Mouse (Mus musculus) E14TG2a.4 (cell line): ENCODE data around the gene Cacna1d.

Experiments used
- CTCF ChIP-seq: conservative IDR thresholded peaks from 2 replicates; pipeline ENCODE4 v1.5.1; 2014; ENCODE audit warnings: low read length
- NANOG ChIP-seq: IDR thresholded peaks from 2 replicates; pipeline ENCODE4 v1.6.1; 2014; ENCODE audit warnings: borderline replicate concordance, low read length, mixed read lengths
- POU5F1 ChIP-seq: IDR thresholded peaks from 2 replicates; pipeline ENCODE4 v1.6.1; 2014; ENCODE audit warnings: low read length, borderline replicate concordance

DNA sequence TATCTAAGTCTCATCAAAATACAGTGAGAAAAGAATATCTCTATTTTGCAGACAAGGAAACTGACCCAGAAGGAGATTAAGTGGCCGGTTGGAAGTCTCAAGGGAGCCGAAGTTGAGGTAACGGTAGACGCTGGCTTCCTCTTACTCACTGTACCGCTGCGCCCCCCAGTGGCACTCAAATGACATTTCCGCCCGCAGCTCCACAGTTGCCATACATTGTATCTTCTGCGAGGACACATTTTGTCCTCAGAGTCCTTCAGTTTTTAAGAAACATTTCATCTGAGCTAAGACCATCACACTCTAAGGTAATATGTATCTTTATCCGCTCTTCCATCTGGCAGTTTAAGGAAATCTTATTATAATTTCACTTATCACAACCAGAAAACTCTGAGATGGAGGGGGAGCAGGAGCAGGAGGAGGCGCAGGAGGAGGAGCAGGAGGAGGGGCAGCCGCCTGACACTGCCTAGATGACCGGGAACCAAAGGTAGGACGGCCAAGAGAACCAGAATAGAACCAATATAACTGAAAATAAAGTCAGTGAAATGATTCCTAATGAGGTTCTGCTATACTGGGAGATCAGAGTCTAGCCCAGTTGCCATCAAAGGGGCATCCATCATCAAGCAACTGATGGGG lies 31.2 kb downstream of the Cacna1d start:
- TF ChIP-seq CTCF = peak; percentile 84
- no peak for TF ChIP-seq NANOG
- TF ChIP-seq POU5F1 = no peak
